Mouse (Mus musculus) spleen, adult 2 months (tissue): ENCODE data around the gene Ecsit. TPM values are rescaled to one million over a fixed set of nuclear protein-coding genes. Genes with fewer than 3 reads are reported as not detected.
A peak's percentile ranks its signal among the peaks of the same experiment; 100 is the strongest.

Experiments
- DNase-seq, 2 experiments: peaks; one replicate each; pipeline versions ENCODE4 v3.0.0 to v3.0.0-alpha.2; 2012 to 2021; ENCODE audit warnings: low spot score in 2 of 2, low read depth in 1 of 2
- H3K27ac ChIP-seq: fragments of 200-500 bp; 2 replicates; pipeline ENCODE4 v1.5.1; 2012; ENCODE audit warnings: low read length, inconsistent platforms; ENCODE audit not compliant: insufficient read depth
- H3K27me3 ChIP-seq: fragments of 200-500 bp; 2 replicates; pipeline ENCODE4 v1.6.1; 2012; ENCODE audit warnings: mild to moderate bottlenecking, moderate library complexity, low read length, inconsistent platforms; ENCODE audit not compliant: control insufficient read depth, insufficient read depth
- H3K36me3 ChIP-seq: fragments of 200-500 bp; 2 replicates; pipeline ENCODE4 v1.6.1; 2012; ENCODE audit warnings: mild to moderate bottlenecking, low read length, inconsistent platforms; ENCODE audit not compliant: control insufficient read depth, insufficient read depth
- H3K4me1 ChIP-seq: fragments of 200-500 bp; 2 replicates; pipeline ENCODE4 v1.6.1; 2011; ENCODE audit warnings: inconsistent platforms; ENCODE audit not compliant: control insufficient read depth, insufficient read depth, insufficient read length
- H3K4me3 ChIP-seq: fragments of 200-500 bp; 2 replicates; pipeline ENCODE4 v1.5.1; 2011; ENCODE audit warnings: mild to moderate bottlenecking, inconsistent platforms; ENCODE audit not compliant: insufficient read depth, insufficient read length; ENCODE audit errors: extremely low read depth
- CTCF ChIP-seq: fragments of 200-500 bp; IDR thresholded peaks from 2 replicates; pipeline ENCODE4 v1.5.1; 2011; ENCODE audit warnings: mild to moderate bottlenecking, inconsistent platforms; ENCODE audit not compliant: insufficient read depth, insufficient read length, insufficient replicate concordance; ENCODE audit errors: extremely low read depth
- POLR2A ChIP-seq: fragments of 200-500 bp; IDR thresholded peaks from 2 replicates; pipeline ENCODE4 v1.6.1; 2011; ENCODE audit warnings: low read depth, low read length, inconsistent platforms
- WGBS: fragments of 180-500 bp; shearing (Covaris S2); methylation state at CpG from one replicate; pipeline ENCODE4 v1.1.7; 2018; 5-methylcytosine and 5-hydroxymethylcytosine counted together
- polyA plus RNA-seq: library from polyadenylated mRNA; depleted of rRNA; stranded (reverse); fragments of >200 nt; gene quantifications from 2 replicates; pipeline ENCODE4 v1.2.3, GENCODE M21; 2012

The Ecsit gene
- polyA plus RNA-seq, 1 experiment = 21.8 TPM

DNA sequence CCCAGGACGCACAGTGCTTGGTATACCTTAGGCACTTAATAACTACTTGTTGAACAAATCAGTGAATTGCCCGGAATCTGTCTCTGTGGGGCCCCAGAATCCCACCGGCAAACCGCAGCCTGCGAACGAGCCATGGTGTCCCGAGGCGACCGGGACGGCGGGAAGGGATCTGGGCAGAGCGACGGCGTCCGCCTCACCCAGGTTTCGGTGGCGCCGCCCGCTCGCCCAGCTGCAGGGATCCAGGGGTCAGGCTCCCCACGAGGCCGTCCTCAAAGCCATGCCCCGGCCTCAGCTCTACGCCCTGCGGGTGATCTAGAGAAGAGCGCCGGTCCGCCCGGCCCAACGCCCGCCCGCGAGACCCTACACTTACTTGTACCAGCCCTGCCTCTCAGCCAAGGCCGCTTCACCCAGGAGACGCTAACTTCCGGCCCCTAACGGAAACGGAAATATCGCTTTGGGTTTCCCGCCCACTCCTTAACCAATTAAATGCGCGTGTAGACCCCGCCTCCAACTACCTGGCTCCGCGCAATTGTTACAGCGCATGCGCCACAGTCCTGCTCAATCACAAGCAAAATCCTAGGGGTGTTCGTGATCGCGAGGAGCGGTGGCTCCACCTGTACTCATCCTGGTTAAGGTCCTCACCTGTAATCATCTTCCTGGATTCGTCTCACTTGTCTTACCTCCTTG lies 31.6 kb upstream of the Ecsit start, which contains the start of gene Elof1:
TSS of gene Elof1 (minus strand) at position 433 of the 687 bp plus-strand sequence.
- peak within 1 kb of the TSS; percentile 77 for H3K4me3 ChIP-seq
- WGBS = under 1% methylated on average over 52 of the region's 52 CpGs
- DNase-seq = peak; percentile 93
- TF ChIP-seq POLR2A (peak; percentile 35; the same call in 1 of the 2 replicates), CTCF (no peak)
- peaks cover 28% of the 10 kb centered on the region; the same call in 1 of the 2 replicates for H3K4me1 ChIP-seq
- H3K27me3 ChIP-seq = no peaks in the 10 kb centered on the region
- H3K27ac ChIP-seq = peak within 1 kb of the TSS; percentile 31
- peaks cover 14% of the 10 kb centered on the region for H3K36me3 ChIP-seq

DNA sequence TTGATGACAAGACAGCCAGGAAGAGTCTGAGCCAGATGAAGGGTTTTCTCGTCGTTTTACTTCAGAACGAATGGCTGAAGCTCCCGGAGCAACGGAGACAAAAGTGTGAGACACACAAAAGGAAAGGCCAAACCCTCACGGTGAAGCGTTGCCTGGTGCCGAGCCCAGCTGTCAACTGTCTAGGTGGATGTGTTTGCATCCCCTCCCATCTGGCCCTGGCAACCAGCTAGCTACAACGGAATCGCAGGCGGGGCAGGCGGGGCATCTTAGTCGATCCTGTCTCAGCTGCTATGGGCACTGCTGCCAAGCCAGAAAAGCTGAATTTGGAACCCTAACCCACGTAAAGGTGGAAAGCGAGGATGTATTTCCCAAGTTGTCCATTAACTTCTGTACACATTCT lies 30.8 kb upstream of the Ecsit start:
- WGBS = 25% methylated on average over 15 of the region's 15 CpGs
- DNase-seq = no peak

DNA sequence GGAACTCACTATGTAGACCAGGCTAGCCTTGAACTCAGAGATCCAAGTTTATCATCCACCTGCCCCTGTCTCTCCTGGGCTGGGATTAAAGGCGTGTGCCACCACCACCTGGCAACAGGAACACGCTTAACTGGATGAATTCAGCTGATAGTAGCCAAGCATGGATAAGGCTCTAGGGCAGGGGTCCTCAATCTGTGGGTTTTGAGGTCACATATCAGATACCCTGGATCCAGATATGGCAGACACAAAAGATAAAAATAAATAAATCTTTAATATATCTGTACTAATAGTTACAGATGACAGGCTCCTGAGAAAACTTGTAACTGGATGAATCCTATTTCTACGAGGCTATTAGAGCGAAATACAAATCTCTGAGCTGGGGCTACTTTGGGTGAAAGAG lies 30.4 kb upstream of the Ecsit start:
- peaks cover 18% of the 10 kb centered on the region; the same call in 1 of the 2 replicates for H3K4me1 ChIP-seq
- no peak overlapping the region for H3K27ac ChIP-seq
- WGBS = 86% methylated on average over 4 of the region's 4 CpGs
- DNase-seq = no peak
- H3K4me3 ChIP-seq = no peak overlapping the region
- TF ChIP-seq POLR2A (no peak), CTCF (no peak)
- H3K36me3 ChIP-seq = peaks cover 14% of the 10 kb centered on the region
- no peaks in the 10 kb centered on the region for H3K27me3 ChIP-seq

More for the DNA sequence above, 30.8 kb upstream of the Ecsit start:
- Histone ChIP-seq H3K27ac (no peak overlapping the region), H3K27me3 (no peaks in the 10 kb centered on the region), H3K4me1 (peaks cover 23% of the 10 kb centered on the region; the same call in 1 of the 2 replicates), H3K36me3 (peaks cover 14% of the 10 kb centered on the region), H3K4me3 (peak overlapping the region; percentile 77; the same call in 1 of the 2 replicates)
- TF ChIP-seq CTCF (no peak), POLR2A (no peak)

DNA sequence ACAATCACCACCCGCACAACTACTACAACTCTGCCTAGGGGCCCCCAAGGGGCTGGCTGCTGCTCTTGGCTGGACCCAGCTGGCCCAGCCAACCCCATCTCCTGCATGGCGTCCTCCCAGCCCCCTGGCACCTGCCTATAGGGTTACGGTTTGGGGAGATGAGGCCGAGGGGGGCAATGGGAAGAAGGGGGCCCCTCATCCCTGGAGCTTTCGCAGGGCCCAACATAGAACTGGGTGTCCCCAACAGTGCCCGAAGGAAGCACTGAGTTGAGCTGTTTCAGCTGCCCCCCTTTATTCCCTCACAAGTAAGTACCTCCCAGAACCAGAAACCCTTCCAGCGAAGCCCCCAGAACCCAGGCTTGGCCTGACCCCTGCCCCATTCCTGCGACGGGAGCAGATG lies 23.0 kb upstream of the Ecsit start:
- TF ChIP-seq CTCF (no peak), POLR2A (no peak)
- Histone ChIP-seq H3K27ac (no peak overlapping the region), H3K4me3 (no peak overlapping the region), H3K36me3 (peaks cover 12% of the 10 kb centered on the region), H3K27me3 (no peaks in the 10 kb centered on the region), H3K4me1 (no peaks in the 10 kb centered on the region)
- WGBS = 58% methylated on average over 9 of the region's 9 CpGs
- DNase-seq = no peak

DNA sequence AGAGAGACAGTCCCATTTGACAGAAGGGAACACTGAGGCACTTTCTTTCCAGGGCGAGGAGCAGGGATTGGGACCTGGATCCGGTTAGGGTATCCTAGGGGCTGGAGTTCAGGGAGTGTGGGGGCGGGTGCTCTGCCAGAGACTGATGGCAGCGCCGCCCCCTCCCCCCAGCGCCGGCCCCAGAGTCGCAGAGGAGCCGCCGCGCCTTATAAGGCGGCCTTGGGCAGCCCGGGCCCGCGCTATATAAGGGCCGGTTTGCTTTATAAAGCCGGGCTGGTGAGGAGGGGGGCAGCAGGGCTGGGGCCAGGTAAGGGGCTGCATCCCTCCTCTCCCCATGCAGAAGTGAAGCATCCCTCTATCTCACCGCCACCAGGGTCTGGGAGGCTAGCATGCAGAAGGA lies 14.7 kb upstream of the Ecsit start:
- no peak overlapping the region for H3K27ac ChIP-seq
- H3K36me3 ChIP-seq = no peaks in the 10 kb centered on the region
- no peak for DNase-seq
- peaks cover 11% of the 10 kb centered on the region for H3K27me3 ChIP-seq
- H3K4me1 ChIP-seq = peaks cover 4% of the 10 kb centered on the region; the same call in 1 of the 2 replicates
- WGBS = 14% methylated on average over 18 of the region's 18 CpGs
- TF ChIP-seq CTCF (no peak), POLR2A (no peak)
- no peak overlapping the region for H3K4me3 ChIP-seq

DNA sequence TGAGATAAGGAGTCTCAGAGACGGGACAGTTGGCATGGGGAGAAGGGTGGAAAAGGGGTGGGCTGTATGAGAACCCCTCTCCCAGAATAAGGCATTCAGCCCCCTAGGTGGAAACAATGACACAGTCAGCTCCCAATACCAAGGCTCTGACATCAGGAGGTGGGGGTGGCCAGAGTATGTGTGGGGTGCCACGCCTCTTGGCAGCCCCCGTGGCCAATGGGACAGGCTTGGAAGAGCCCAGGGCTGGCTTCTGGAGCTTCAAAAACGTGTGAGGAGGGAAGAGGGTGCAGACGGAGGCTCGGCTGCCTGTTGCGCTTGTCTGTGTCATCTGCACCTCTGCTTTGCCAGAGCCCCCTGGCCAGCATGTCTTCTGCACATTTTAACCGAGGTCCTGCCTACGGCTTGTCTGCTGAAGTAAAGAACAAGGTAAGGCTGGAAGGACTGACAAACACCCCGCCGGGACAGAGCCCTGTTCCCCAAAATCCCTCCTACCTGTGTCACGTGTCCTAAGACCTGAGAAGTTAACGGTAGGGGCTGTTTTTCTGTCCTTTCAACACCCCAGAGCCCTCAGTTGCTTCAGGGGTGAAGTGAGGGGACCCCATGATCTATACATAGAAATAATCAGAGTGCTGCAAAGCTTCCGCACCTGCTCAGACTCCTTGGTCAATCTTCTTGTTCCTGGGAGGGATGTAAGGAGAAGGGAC lies 13.9 kb upstream of the Ecsit start, which contains the start of gene Cnn1:
TSS of gene Cnn1 (plus strand) at position 224 of the 704 bp plus-strand sequence.
- Histone ChIP-seq H3K27me3 (peaks cover 11% of the 10 kb centered on the region), H3K27ac (no peak within 1 kb of the TSS), H3K4me3 (no peak within 1 kb of the TSS), H3K4me1 (peaks cover 4% of the 10 kb centered on the region; the same call in 1 of the 2 replicates), H3K36me3 (no peaks in the 10 kb centered on the region)
- WGBS = 24% methylated on average over 14 of the region's 14 CpGs
- no peak for TF ChIP-seq CTCF
- no peak for TF ChIP-seq POLR2A
- DNase-seq = no peak

DNA sequence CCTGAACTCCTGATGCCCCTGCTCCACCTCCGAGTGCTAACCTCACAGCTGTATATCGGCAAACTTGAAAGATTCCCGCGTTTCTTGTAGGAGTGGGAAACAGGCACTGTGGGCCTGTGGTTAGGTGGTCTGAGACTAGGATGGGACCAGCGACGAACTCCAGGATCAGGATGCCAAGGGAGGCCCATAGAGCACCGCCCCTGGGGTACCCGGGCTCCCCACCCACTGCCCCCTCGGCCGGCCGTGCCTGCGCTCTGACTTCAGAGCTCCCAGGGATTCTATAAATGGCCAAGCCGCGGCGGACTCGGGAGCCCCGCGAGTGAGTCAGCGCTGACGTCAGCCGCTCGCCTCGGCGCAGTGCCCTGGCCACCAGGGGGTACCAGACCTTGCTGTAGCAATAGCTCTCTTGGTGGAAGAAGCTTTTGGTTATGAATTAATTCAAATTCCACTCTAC lies 10.6 kb upstream of the Ecsit start:
- 2% methylated on average over 24 of the region's 24 CpGs for WGBS
- H3K27ac ChIP-seq = no peak overlapping the region
- H3K27me3 ChIP-seq = peaks cover 11% of the 10 kb centered on the region
- H3K36me3 ChIP-seq = no peaks in the 10 kb centered on the region
- TF ChIP-seq POLR2A (no peak), CTCF (peak; percentile 81)
- DNase-seq = peak; percentile 63 to 86
- H3K4me3 ChIP-seq = peak overlapping the region; percentile 49
- peaks cover 4% of the 10 kb centered on the region; the same call in 1 of the 2 replicates for H3K4me1 ChIP-seq
